Mouse (Mus musculus): Measurements from ENCODE around the gene Tfr2.

DNA sequence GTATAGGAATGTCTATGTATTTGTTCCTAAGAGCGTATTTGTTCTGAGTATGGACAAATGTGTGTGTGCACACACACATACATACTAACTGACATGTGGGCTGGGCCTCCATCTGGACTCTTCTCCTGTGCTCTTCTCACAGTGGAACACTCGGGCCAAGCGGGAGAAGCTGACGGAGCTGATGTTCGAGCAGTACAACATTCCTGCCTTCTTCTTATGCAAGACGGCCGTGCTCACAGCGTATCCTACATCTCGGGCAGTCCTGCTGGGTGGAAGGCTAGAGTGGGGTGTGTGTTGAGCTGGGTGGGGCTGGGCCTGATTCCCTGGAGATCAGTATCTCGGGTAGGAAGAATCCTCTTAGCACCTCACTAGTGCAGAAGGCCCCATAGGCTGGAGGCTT, 6.7 kb upstream of the Tfr2 start:
- TF ChIP-seq CTCF (IDR thresholded peaks at IDR 0.05; ENCODE audit: insufficient read depth, low read length) = no peak
- TF ChIP-seq POLR2A (IDR thresholded peaks at IDR 0.05; ENCODE audit: borderline replicate concordance, extremely low read depth, low read depth, low read length) = no peak

All from lung, adult 2 months (tissue).